Mouse (Mus musculus) induced T-regulatory cell, adult 2 months (primary cell): ENCODE data around the gene Prkab1.

Source experiments
- DNase-seq: peaks from one replicate; pipeline ENCODE4 v3.0.0-alpha.2; 2012; ENCODE audit warnings: low read depth

The Prkab1 gene

DNA sequence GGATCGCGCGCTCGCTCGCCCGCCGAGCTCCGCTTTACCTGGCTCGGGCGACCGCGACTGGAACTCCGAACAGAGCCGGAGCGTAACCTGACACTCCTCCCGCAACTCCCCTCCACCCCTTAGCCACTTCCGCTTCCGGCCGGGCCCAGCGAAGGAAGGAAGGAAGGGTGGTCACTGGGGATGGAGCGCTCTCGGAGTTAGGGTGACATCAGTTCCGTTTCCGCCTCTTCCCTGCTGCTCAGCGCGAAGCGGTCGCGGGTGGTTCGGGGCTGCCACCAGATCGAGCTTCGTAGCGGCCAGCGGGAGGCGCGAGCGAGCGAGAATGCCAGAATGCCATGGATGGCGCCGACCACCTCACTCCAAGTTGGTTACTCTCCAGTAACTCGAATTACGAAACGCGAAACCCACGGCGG lies at the start of gene Prkab1:
Prkab1 (minus strand) TSS at position 182 of the 413 bp plus-strand sequence.
- peak; percentile 96 for DNase-seq

DNA sequence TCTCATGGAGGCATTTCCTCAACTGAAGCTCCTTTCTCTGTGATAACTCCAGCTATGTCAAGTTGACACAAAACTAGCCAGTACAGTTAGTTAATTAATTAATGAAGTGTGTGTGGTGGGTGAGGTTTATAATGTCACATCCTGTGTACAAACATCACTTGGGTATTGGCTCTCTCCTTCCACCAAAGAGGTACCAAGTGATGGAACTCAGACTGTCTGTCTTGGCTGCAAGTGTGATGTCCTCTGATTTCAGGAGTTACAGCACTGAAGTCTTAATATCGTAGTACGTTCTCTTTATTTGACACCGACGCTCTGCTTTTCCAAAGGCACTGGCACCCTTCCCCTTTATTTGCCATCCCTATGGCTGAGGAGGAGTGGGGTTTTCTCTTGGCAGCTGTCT lies 45.3 kb upstream of the Prkab1 start:
- DNase-seq = no peak

DNA sequence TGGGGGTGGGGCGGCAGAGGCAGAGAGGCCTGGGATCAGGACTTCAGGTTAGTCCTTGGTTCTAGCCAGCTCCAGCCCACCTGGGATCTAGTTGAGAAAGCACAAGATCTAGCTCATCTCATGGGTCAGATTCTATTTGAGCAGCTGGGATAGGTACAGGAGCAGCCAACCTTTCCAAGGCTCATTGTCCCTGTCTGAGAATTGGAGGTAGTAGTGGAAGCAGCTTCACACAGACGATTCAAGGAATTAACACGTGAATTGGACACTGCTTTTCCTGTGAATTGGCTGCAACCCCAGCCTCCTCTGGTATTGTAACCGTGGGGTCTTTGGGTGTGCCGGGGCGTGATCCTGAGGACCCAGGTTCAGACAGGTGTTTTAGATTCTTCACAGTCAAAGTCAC lies 28.5 kb upstream of the Prkab1 start:
- DNase-seq = no peak

DNA sequence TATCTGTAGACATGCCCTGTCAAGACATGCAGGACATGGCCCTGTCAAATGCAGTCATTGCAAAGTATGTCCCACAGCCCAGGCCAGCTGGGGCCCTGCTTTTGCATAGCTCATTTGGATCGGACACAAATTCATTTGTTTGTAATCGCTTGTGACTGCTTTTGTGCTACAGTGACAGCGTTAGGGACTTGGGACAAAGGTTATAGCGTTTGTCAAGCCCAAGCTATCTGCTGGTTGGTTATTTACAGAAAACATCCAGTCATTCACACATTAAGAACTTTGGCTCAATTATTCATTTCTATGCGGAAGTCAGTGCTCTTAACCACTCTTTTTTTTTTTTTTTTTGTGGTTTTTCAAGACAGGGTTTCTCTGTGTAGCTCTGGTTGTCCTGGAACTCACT lies 27.9 kb upstream of the Prkab1 start:
- no peak for DNase-seq

DNA sequence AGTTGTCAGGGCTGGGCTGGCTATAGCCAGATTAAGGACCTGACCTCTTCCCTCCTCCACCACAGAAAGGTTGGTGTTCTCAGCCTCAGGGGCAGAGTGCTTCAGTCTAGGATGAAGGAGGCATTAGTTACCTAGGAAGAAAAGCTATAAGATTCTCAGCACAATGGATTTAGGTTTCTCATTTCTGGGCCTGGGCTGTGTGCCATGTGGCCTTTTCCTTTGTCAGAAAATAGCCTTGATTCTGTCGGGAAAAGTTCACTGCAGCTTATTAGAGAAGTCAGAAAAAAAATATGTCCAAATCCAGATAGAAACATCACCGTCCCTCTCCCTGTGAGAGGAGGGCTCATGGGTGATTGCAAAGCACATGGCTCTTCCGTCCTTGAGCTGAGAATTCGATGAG lies 25.5 kb upstream of the Prkab1 start:
- no peak for DNase-seq

DNA sequence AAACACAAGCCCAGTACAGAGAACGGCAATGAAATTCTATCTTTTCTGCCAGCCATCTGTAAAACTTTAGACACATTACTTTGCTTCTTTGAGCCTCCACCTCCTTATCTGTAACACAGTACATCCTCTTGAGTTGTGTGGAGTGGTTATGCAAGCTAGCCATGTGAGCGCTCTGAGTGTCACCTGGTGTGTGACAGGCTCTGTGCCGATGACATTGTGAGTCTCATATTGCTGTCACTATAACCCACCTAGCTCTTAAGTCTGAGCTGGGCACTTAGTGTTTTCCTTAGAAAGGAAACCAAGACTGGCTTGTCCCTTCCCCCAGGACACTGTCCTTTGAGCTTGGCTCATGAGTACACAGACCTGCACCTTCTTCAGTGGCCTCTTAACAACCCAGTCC lies 24.0 kb upstream of the Prkab1 start:
- no peak for DNase-seq

DNA sequence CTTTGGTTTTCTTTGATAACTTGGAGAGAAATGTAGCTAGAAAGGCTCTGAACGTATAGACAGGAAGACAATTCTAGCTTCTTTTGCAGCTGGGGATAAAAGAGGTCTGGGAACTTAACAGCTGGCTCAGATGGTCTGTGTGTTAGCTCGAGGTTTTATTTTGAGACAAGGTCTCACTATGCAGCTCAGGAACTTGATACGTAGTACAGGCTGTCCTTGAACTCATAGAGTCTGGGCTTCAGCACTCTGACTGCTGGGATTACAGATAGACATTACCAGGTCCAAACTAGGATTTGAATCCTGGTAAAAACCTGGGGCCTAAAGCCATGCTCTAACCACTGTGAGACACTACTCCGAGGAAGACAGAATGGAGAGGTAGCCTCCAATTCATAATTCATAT lies 21.9 kb upstream of the Prkab1 start:
- no peak for DNase-seq

DNA sequence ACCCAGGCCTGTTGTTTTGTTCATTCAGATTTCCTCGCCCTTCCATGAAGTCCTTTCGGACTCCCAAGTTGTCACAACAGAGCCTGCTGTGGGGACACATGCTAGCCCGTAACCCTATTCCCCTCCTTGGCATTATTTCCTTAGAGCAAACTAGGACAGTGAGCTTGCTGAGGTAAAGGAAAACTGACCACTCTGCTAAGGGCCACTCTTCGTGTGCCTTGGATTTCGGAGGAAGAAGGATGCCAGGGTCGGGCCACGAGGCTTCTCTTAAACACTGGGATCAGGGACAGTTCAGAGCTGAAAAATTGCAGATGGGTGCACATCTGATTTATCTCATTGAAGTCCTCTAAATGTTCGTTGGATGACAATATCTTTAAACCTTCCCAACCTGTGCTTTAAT lies 21.3 kb upstream of the Prkab1 start:
- DNase-seq = no peak

DNA sequence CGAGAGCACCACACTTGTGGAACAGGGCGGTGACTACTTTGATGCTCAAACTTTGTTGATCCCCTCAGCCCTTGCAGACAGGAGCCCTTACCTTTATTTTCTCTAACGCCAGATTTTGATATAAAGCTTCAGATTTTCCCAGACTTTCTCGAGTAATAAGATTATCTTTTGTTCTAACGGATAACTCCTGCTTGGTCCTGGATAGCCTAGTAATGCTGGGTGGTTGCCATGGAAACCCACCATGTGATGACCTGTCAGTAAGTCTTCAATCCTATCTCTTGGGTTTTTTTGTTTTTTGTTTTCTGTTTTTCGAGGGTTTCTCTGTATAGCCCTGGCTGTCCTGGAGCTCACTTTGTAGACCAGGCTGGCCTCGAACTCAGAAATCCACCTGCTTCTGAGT lies 17.9 kb upstream of the Prkab1 start:
- DNase-seq = no peak

DNA sequence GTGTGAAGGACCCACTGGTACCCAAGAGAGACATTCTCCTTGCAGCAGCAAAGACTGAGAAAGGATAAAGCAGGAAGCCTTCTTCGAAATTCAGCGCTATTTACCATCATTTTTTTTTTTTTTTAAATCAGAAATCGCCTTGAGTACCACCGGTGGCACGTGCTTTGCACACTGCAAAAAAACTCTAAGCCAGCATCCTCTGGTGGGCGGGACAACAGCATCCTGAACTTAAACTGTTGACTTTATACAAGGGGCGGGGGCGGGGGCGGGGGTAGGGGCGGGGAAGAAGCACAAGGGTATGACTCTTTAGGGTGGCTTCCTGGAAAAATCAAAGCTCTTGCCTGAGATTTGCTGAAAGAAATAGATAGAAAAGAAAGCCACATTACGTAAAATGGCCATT lies 15.4 kb upstream of the Prkab1 start:
- peak; percentile 56 for DNase-seq

DNA sequence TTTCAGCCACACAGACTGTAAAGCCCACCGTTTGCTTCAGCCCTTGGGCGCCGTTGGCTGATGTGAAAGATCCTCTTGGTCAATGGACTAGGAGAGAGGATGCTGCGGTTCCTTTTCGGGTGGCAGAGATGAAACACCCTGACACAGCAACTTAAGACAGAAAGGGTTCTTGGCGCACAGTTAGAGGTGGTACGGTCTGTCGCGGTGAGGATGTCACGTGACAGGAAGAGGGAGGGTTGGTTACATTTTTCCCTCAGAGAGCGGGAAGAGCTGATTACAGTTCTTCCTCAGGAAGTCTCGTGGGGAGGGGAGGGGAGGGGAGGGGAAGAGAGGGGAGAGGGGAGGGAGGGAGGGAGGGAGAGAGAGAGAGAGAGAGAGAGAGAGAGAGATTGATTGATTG lies 13.4 kb upstream of the Prkab1 start:
- no peak for DNase-seq

DNA sequence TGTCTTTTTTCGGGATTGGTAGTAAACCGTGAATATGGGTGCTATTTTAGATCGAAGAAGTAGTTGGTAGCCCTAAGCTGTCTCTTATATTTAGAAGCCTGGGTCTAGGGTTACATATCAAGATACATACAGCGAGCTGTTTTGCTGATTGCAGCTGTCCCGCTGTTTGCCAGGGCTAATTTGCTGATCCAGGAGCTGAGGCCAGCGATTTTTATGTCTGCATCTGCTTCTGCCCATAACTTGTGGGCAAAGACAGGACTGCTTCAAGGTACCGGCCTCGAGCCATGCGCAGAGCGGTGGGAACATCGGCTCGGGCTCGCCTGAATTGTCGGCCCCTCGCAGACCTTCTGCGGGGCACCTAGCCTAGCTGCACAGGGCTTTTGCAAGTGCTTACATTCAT lies 12.2 kb upstream of the Prkab1 start:
- DNase-seq = no peak

DNA sequence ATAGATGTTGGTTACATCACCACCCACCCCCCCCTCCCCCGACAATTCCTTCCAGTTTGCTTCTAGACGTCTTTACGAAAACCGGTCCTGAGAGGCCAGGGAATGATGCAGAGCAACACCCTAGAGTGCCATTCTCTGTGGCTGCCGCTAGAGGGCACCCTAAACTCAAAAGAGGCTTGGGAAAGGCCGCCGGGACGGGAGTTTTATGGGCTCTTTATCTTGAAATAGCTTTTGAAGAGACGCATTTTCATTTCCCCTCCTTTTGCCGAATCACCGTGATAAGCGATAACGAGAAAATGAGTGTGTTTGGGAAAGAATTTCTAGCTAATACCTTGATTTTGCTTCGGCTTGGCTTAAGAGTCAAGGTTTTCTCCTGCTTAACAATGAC lies 6.9 kb upstream of the Prkab1 start:
- peak; percentile 88 for DNase-seq

DNA sequence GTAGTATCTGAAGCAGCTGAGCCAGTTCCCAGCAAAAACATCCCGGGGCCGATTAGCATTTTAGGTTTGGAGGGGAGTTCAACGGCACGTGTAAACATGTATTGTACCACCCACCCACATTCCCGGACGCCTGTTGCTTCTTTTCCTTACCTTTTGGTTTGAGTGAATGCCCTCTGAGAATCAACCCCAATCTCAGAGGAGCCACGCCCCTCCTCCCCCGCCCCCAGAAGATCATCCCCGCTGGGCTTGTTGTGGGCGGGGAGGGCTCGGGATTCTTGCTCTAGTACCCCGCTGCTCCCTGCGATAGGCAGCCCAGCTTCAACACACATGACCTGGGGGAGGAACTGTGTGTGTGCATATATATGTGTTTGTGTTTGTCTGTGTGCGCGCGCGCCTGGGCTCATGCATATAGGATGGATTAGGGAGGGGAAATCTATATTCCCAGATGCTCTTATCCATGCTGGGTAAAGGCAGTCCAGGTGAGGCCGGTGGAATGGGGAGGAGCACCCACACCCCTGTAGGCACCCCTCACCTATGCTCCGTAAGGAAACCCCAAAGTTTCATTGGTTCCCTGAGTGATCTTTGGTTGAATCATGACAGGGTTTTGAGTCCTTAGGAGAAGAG lies 6.4 kb upstream of the Prkab1 start:
- DNase-seq = peak; percentile 24

DNA sequence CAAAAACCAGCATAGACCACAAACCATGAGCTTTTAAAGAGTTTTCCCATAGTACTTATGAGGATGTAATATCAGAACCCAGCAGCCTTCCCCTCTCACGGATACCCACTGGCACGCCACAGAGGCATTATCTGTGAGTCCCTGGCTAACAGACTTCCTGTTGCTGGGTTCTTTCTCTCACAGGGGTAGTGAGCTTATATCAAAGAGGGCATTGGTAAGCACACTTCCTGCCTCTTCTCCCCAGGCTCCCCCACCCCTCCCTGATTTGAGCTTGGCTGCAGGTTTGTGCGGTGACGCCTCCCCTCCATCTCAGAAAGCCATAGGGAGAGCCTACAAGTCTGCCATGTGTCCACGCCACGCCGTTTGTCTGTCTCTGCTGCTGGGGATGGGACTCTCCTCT lies 4.8 kb upstream of the Prkab1 start:
- DNase-seq = peak; percentile 79

DNA sequence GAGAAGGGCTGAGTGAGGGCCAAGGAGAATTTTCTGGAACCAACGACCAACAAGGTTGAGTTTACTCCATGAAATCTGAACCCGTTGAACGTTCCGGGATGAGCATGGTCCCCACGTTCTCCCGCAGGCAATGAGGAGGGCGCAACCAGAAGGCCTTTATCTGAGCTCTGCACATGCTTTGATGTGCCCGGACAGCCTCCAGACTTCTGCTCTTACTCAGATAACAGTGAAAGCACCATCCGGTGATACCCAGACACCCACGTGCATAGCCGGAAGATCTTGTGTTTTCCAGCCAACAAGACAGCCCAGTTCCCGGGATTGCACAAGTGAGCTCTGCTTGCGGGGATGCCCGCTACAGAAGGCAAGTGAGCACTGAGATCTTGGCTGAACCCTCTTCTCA lies 2.3 kb upstream of the Prkab1 start:
- no peak for DNase-seq

DNA sequence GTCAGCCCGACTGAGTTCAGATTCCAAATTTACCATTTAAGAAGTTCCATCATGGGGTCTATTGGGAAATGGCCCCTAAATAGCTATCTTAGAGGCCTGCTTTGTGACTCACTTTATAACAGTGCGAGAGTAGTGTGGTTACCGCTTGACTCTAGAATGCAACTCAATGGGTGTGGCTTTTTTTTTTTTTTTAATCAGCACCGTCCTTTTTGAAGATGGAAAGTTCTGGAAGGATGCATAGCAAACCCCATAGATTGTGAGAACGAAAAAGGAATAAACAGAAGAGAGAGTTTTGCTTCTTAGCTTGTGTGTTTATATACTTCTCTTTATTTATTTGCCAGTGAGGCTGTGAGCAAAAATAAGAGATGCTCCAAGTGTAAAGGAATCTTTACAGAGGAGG lies 1.8 kb upstream of the Prkab1 start:
- no peak for DNase-seq

DNA sequence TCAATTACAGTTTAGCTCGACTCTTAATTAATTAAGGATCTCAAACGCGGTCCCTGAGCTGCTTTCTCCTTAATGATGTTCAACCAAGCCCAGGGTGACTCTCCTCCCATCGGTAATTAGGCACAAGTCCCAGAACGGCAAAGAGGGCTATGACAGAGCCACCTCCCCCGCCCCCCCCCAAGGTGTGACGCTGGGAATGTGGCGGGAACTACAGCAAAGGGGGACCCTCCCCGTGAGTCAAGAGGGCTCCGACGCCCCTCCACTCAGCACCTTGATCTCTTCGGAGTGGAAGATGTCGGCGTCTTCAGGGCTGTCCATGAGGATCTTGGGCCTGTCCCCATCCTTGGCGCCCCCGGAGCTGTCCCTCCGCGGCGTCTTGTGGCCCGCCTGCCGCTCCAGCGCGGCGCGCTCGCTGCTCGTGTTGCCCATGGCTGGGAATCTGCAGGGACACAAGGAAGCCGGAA lies 455 bp downstream of the Prkab1 start:
- no peak for DNase-seq

DNA sequence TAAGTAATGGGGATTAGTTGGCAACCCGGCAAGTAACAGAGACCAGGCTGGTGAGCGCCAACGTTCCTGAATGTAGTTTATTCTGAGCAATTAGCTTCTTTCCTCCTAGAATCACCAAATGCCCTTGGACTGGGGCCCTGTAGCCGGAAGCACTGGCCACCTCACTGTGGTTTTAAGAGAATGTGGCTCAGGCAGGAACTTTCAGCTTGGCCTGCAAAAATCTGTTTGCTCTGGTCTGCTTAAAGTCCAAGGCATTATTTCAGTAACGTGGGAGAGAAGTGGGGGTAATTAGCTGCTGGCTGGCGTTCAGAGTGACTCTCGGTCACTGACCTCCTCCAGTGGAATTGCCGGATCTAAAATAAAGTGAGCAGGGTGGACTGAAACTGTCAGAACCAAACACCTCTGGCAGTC lies 1.1 kb downstream of the Prkab1 start:
- peak; percentile 30 for DNase-seq

DNA sequence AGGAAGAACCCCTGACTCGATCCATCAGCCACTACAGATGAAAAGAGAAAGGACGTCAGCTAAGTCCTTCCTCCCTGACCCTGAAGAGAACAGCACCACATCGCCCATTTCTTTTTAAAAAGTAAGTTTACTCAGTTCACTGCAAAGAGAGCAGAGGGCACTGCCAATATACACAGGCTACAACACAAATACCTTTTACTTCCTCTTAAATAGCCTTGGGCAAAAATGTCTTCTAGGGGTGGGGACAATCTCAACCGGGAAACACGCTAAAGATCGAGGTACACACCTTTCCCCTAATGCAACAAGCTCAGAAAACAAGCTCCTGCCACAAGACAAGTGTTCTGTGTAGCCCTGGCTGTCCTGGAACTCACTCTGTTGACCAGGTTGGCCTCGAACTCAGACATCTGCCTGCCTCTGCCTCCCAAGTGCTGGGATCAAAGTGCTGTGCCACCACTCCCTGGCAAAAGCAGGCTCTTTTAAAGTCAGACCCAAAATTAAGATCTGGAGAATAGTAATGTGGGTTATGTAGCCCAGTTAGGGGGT lies 1.6 kb downstream of the Prkab1 start:
- DNase-seq = no peak

DNA sequence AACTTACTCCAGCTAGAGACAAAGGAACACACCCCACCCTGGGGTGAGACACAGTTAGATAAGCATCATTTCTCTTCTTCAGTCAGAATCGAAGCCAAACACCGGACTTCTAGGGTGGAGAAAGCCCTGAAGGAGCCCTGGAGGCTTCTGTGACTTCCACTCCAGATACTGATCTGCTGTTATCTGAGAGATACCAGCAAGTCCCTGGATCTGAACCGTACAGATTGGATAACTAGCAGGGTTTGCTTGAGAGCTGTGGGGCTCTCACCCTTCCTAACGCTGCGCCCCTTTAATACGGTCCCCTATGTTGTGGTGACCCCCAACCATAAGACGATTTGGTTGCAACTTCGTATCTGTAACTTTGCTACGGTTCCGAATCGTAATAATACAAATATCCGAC lies 2.2 kb downstream of the Prkab1 start:
- no peak for DNase-seq

DNA sequence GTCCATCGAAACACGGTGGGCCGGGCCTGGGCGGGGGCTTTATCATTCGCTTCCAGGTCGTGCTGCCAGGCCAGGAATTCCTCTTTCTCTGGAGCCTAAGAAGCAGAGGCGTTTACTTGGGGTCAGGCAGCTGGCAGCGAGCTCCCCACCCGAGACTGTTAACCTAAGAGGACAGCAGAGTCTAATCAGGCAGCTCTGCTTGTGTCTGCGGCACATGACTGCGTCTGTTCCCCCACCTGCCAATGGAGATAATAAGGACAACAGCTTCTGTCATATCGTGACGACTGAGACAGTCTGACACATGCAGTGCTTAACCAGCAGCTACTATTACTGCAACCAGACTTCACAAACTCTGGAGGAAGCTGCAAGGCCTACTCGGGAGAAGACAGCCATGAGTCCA lies 2.8 kb downstream of the Prkab1 start:
- DNase-seq = no peak

DNA sequence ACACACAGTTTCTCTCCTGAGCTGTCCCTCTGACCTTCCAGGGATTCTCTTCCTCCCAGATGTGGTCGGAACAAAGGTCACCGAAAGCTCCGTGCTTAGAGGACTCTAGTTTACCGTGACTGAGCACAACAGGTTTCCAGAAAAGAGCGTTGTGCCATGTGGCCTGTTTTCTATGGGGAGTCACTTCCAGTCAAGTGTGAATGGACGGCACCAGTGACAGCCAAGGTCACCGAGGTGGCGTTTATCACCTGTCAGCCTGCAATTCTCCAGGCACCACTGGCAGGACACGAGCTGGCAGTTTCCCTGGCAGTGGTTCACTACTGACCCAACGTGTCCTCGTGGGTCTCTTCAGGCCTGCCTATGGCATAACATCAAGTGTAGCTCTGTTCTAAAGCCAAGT lies 4.9 kb downstream of the Prkab1 start:
- DNase-seq = no peak

DNA sequence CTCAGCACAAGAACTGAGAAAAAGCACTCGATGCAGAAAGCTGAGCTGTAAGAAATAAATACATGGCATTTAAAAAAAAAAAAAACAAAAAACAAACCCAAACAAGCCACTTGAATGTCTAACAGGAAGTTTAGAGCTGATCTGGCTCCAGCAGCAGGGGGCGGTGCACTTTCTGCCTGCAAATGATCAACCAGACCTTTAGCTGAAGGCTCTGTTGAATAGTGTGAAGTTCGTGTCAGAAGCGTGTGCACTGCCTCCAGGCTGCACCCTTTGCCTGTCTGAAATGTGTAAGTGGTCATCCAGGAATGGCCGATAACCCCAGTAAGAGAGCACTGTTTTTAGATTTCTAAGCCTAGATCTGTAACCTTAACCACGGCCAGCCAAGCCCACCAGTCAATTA lies 5.5 kb downstream of the Prkab1 start:
- DNase-seq = peak; percentile 14
